Mouse (Mus musculus): ENCODE measurements around the gene Itpr2. TPM values are rescaled to one million over a fixed set of nuclear protein-coding genes. Genes with fewer than 3 reads are reported as not detected.

Gene Itpr2
- polyA plus RNA-seq, 2 experiments: 0.64 to 1.7 TPM

DNA sequence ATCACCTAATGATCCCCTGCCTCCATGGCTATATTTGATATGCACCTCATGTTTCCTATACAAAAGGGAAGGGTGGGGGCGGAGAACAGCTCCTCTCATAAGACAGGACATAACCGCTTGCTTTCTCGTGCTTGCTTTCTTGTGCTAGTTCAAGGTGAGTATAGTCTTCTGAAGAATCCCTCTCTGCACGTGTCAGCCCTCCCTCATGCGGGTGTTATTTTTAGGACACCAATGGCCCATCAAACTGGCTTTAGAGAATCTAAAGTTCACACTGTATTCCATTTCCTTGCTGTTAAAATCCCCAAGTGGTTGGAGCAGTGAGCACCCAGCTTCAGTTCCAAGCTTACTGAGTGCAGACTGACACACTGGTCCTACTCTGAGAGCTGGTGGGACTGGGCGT lies 252.9 kb downstream of the Itpr2 start:
- Histone ChIP-seq H3K36me3 (replicated peaks; ENCODE audit: control insufficient read depth, insufficient read depth, low read depth) (no peaks in the 10 kb centered on the region), H3K9me3 (ENCODE audit: control insufficient read depth, low read length) (no peaks in the 10 kb centered on the region), H3K4me2 (ENCODE audit: low read depth) (no peak overlapping the region), H3K4me3 (ENCODE audit: insufficient read depth in 1 of 2, low read depth in 2 of 2, low read length in 2 of 2) (no peak overlapping the region), H3K27me3 (ENCODE audit: control insufficient read depth, insufficient read depth, low read length) (no peaks in the 10 kb centered on the region), H3K9ac (replicated peaks) (no peak overlapping the region), H3K4me1 (replicated peaks; ENCODE audit: control insufficient read depth in 2 of 2, insufficient read depth in 2 of 2, low read length in 1 of 2) (peaks cover 14 to 20% of the 10 kb centered on the region in 2 experiments), H3K27ac (no peak overlapping the region)
- ATAC-seq (ENCODE audit: insufficient read depth) (no peak), DNase-seq (ENCODE audit: low read depth in 3 of 3, low spot score in 3 of 3) (no peak)
- WGBS (ENCODE audit: insufficient replicate concordance): 67% methylated on average over 6 of the region's 6 CpGs
- no peak for TF ChIP-seq CTCF (IDR thresholded peaks at IDR 0.05; ENCODE audit: low read depth)
- no peak for TF ChIP-seq EP300 (IDR thresholded peaks at IDR 0.05; ENCODE audit: low read depth)

GRCm38 (mm10) chr6:146248341-146248740 lies 253.7 kb downstream of the Itpr2 start:
- 77% methylated on average over 2 of the region's 2 CpGs for WGBS (ENCODE audit: insufficient replicate concordance)
- H3K4me2 ChIP-seq (ENCODE audit: low read depth): 0 out of 2 replicates have a peak overlapping the region, but pooled peaks have one; percentile 6
- H3K4me3 ChIP-seq (ENCODE audit: insufficient read depth in 1 of 2, low read depth in 2 of 2, low read length in 2 of 2): no peak overlapping the region
- no peaks in the 10 kb centered on the region for H3K36me3 ChIP-seq (replicated peaks; ENCODE audit: control insufficient read depth, insufficient read depth, low read depth)
- no peak overlapping the region for H3K27ac ChIP-seq
- DNase-seq (ENCODE audit: low read depth in 3 of 3, low spot score in 3 of 3) (no peak), ATAC-seq (ENCODE audit: insufficient read depth) (no peak; the same call in 1 of the 2 replicates)
- H3K27me3 ChIP-seq (ENCODE audit: control insufficient read depth, insufficient read depth, low read length): no peaks in the 10 kb centered on the region
- no peak for TF ChIP-seq CTCF (IDR thresholded peaks at IDR 0.05; ENCODE audit: low read depth)
- no peak for TF ChIP-seq EP300 (IDR thresholded peaks at IDR 0.05; ENCODE audit: low read depth)
- no peaks in the 10 kb centered on the region for H3K9me3 ChIP-seq (ENCODE audit: control insufficient read depth, low read length)
- peaks cover 14 to 20% of the 10 kb centered on the region in 2 experiments for H3K4me1 ChIP-seq (replicated peaks; ENCODE audit: control insufficient read depth in 2 of 2, insufficient read depth in 2 of 2, low read length in 1 of 2)
- H3K9ac ChIP-seq (replicated peaks): no peak overlapping the region

DNA sequence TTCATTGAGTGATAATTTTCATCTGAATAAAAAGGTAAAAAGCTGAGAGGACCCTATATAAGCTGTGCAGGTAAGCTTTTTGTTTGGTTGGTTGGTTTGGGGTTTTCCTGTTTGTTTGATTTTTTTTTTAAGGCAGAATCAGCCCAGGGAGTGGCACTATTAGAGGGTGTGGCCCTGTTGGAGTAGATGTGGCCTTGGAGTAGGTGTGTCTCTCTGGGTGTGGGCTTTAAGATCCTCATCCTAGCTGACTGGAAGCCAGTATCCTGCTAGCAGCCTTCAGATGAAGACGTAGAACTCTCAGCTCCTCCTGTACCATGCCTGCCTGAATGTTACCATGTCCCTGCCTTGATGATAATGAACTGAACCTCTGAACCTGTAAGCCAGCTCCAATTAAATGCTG lies 254.1 kb downstream of the Itpr2 start:
- 0 out of 2 replicates have a peak overlapping the region, but pooled peaks have one; percentile 6 for H3K4me2 ChIP-seq (ENCODE audit: low read depth)
- no peak overlapping the region for H3K27ac ChIP-seq
- peaks cover 14 to 20% of the 10 kb centered on the region in 2 experiments for H3K4me1 ChIP-seq (replicated peaks; ENCODE audit: control insufficient read depth in 2 of 2, insufficient read depth in 2 of 2, low read length in 1 of 2)
- no peak for TF ChIP-seq CTCF (IDR thresholded peaks at IDR 0.05; ENCODE audit: low read depth)
- TF ChIP-seq EP300 (IDR thresholded peaks at IDR 0.05; ENCODE audit: low read depth): no peak
- no peaks in the 10 kb centered on the region for H3K36me3 ChIP-seq (replicated peaks; ENCODE audit: control insufficient read depth, insufficient read depth, low read depth)
- H3K9me3 ChIP-seq (ENCODE audit: control insufficient read depth, low read length): no peaks in the 10 kb centered on the region
- peak; percentile 77 for ATAC-seq (ENCODE audit: insufficient read depth)
- peak in 1 of 3 experiments; percentile 36 for DNase-seq (ENCODE audit: low read depth in 3 of 3, low spot score in 3 of 3)
- H3K27me3 ChIP-seq (ENCODE audit: control insufficient read depth, insufficient read depth, low read length): no peaks in the 10 kb centered on the region
- H3K4me3 ChIP-seq (ENCODE audit: insufficient read depth in 1 of 2, low read depth in 2 of 2, low read length in 2 of 2): no peak overlapping the region
- no peak overlapping the region for H3K9ac ChIP-seq (replicated peaks)
- WGBS (ENCODE audit: insufficient replicate concordance): 39% methylated on average over 1 of the region's 1 CpGs

DNA sequence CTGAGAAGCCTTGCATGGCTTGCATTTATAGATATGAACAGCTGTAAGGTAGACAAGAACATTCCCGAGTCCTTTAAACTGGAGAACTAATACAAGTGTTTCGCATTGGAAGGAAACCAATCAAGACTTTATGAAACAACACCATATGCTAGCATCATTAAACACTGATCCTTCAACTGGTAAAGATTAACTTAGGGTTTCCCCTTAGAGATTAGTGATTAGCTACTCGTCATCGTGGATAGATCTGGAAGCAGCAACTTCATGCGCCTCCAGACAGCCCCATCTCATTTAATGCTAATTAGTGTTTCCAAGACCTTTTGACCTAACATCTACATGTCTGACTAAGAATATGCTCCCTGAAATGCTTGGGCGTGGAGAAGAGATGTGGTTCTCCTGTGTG lies 255.7 kb downstream of the Itpr2 start:
- 75% methylated on average over 6 of the region's 6 CpGs for WGBS (ENCODE audit: insufficient replicate concordance)
- no peaks in the 10 kb centered on the region for H3K36me3 ChIP-seq (replicated peaks; ENCODE audit: control insufficient read depth, insufficient read depth, low read depth)
- H3K9me3 ChIP-seq (ENCODE audit: control insufficient read depth, low read length): no peaks in the 10 kb centered on the region
- H3K4me1 ChIP-seq (replicated peaks; ENCODE audit: control insufficient read depth in 2 of 2, insufficient read depth in 2 of 2, low read length in 1 of 2): peaks cover 14 to 20% of the 10 kb centered on the region in 2 experiments
- no peak overlapping the region for H3K9ac ChIP-seq (replicated peaks)
- no peaks in the 10 kb centered on the region for H3K27me3 ChIP-seq (ENCODE audit: control insufficient read depth, insufficient read depth, low read length)
- no peak for DNase-seq (ENCODE audit: low read depth in 3 of 3, low spot score in 3 of 3)
- TF ChIP-seq CTCF (IDR thresholded peaks at IDR 0.05; ENCODE audit: low read depth) (no peak), EP300 (IDR thresholded peaks at IDR 0.05; ENCODE audit: low read depth) (no peak)
- no peak overlapping the region for H3K4me3 ChIP-seq (ENCODE audit: insufficient read depth in 1 of 2, low read depth in 2 of 2, low read length in 2 of 2)
- no peak overlapping the region for H3K27ac ChIP-seq
- H3K4me2 ChIP-seq (ENCODE audit: low read depth): no peak overlapping the region
- ATAC-seq (ENCODE audit: insufficient read depth): no peak

GRCm38 (mm10) chr6:146245888-146246287 lies 256.1 kb downstream of the Itpr2 start:
- no peak for DNase-seq (ENCODE audit: low read depth in 3 of 3, low spot score in 3 of 3)
- H3K27me3 ChIP-seq (ENCODE audit: control insufficient read depth, insufficient read depth, low read length): no peaks in the 10 kb centered on the region
- no peaks in the 10 kb centered on the region for H3K36me3 ChIP-seq (replicated peaks; ENCODE audit: control insufficient read depth, insufficient read depth, low read depth)
- WGBS (ENCODE audit: insufficient replicate concordance): 80% methylated on average over 9 of the region's 9 CpGs
- no peak overlapping the region for H3K9ac ChIP-seq (replicated peaks)
- no peak for ATAC-seq (ENCODE audit: insufficient read depth)
- H3K4me1 ChIP-seq (replicated peaks; ENCODE audit: control insufficient read depth in 2 of 2, insufficient read depth in 2 of 2, low read length in 1 of 2): peaks cover 14 to 20% of the 10 kb centered on the region in 2 experiments
- TF ChIP-seq CTCF (IDR thresholded peaks at IDR 0.05; ENCODE audit: low read depth) (no peak), EP300 (IDR thresholded peaks at IDR 0.05; ENCODE audit: low read depth) (no peak)
- H3K9me3 ChIP-seq (ENCODE audit: control insufficient read depth, low read length): no peaks in the 10 kb centered on the region
- no peak overlapping the region for H3K27ac ChIP-seq
- H3K4me2 ChIP-seq (ENCODE audit: low read depth): no peak overlapping the region
- no peak overlapping the region for H3K4me3 ChIP-seq (ENCODE audit: insufficient read depth in 1 of 2, low read depth in 2 of 2, low read length in 2 of 2)
